Mouse (Mus musculus): ENCODE data around the gene Etv6.
A peak's percentile ranks its signal among the peaks of the same experiment; 100 is the strongest.

Etv6 gene

GRCm38 (mm10) chr6:134045092-134045868, 9.8 kb downstream of the Etv6 start:
- no peak for DNase-seq

GRCm38 (mm10) chr6:134046136-134046535, 10.6 kb downstream of the Etv6 start:
- peak; percentile 34 for DNase-seq

GRCm38 (mm10) chr6:134047249-134047648, 11.7 kb downstream of the Etv6 start:
- no peak for DNase-seq

- DNase-seq: no peak
Observed at GRCm38 (mm10) chr6:134047974-134048373, 12.5 kb downstream of the Etv6 start.

- no peak for DNase-seq
Observed at GRCm38 (mm10) chr6:134048965-134049364, 13.5 kb downstream of the Etv6 start.

- DNase-seq: no peak
Observed at GRCm38 (mm10) chr6:134050466-134050865, 15.0 kb downstream of the Etv6 start.

- DNase-seq: no peak
Observed at GRCm38 (mm10) chr6:134051950-134052349, 16.4 kb downstream of the Etv6 start.

GRCm38 (mm10) chr6:134053146-134053545, 17.6 kb downstream of the Etv6 start:
- no peak for DNase-seq

GRCm38 (mm10) chr6:134053566-134053965, 18.1 kb downstream of the Etv6 start:
- DNase-seq: no peak

- DNase-seq: no peak
Observed at GRCm38 (mm10) chr6:134055588-134055987, 20.1 kb downstream of the Etv6 start.

- DNase-seq: no peak
Observed at GRCm38 (mm10) chr6:134058451-134058850, 23.0 kb downstream of the Etv6 start.

- DNase-seq: no peak
Observed at GRCm38 (mm10) chr6:134058886-134059551, 23.5 kb downstream of the Etv6 start.

GRCm38 (mm10) chr6:134059552-134059891, 24.0 kb downstream of the Etv6 start:
- no peak for DNase-seq

GRCm38 (mm10) chr6:134060036-134060435, 24.5 kb downstream of the Etv6 start:
- DNase-seq: no peak

GRCm38 (mm10) chr6:134060811-134061210, 25.3 kb downstream of the Etv6 start:
- DNase-seq: no peak

- no peak for DNase-seq
Observed at GRCm38 (mm10) chr6:134065018-134065725, 29.7 kb downstream of the Etv6 start.

GRCm38 (mm10) chr6:134066112-134066511, 30.6 kb downstream of the Etv6 start:
- no peak for DNase-seq

GRCm38 (mm10) chr6:134066996-134067395, 31.5 kb downstream of the Etv6 start:
- DNase-seq: no peak

- no peak for DNase-seq
Observed at GRCm38 (mm10) chr6:134067536-134067935, 32.0 kb downstream of the Etv6 start.

GRCm38 (mm10) chr6:134072439-134072838, 36.9 kb downstream of the Etv6 start:
- DNase-seq: no peak

- no peak for DNase-seq
Observed at GRCm38 (mm10) chr6:134072906-134073305, 37.4 kb downstream of the Etv6 start.

- no peak for DNase-seq
Observed at GRCm38 (mm10) chr6:134074353-134074752, 38.9 kb downstream of the Etv6 start.

GRCm38 (mm10) chr6:134075031-134075430, 39.5 kb downstream of the Etv6 start:
- DNase-seq: no peak

GRCm38 (mm10) chr6:134078016-134078415, 42.5 kb downstream of the Etv6 start:
- no peak for DNase-seq

All from embryo, embryonic 11 days (tissue).